20 mouse cellular contexts compared by ENCODE assay signal in genomic region chr9:102728469-102728747, GRCm38 (mm10). TPM values are rescaled to one million over a fixed set of nuclear protein-coding genes. Genes with fewer than 3 reads are reported as not detected.
DNase-seq lines count a peak whose midpoint lies in the region; ATAC-seq and TF ChIP-seq lines count a peak whose summit lies in the region.
"Had no signal": no experiment of that assay in that cellular context is flagged by ENCODE, and none has a peak within 500 bp of the region (broad histone marks: within the 10 kb centered on the region; RNA-seq: fewer than 3 reads in every experiment).

No protein-coding gene starts in this region.

- no peaks in the 10 kb centered on the region for H3K27me3 ChIP-seq in heart, embryonic 15.5 days
- no peaks in the 10 kb centered on the region for H3K27me3 ChIP-seq in heart, adult 2 months (ENCODE audit: control insufficient read depth, insufficient read depth, low read length)
- no peaks in the 10 kb centered on the region for H3K27me3 ChIP-seq in liver, adult 2 months (ENCODE audit: control insufficient read depth, insufficient read depth, low read length)
- H3K27me3 ChIP-seq in limb, embryonic 15.5 days, result no peaks in the 10 kb centered on the region
- H3K27me3 ChIP-seq: liver, embryonic 15.5 days; neural tube, embryonic 13.5 days had no signal

- intact Hi-C loops in heart, adult 2 months (cut with DNase I), result no loop called here

- peak overlapping the region; percentile 98 for H3K27ac ChIP-seq in heart, embryonic 15.5 days
- no peak overlapping the region for H3K27ac ChIP-seq in heart, adult 2 months
- H3K27ac ChIP-seq in liver, adult 2 months (replicated peaks; ENCODE audit: insufficient read depth, low read depth, low read length), result peak overlapping the region; percentile 53
- H3K27ac ChIP-seq in limb, embryonic 15.5 days, result peak overlapping the region; percentile 38; the same call in 1 of the 2 replicates
- H3K27ac ChIP-seq: liver, embryonic 15.5 days; neural tube, embryonic 13.5 days had no signal

- no peak overlapping the region for H3K4me3 ChIP-seq in heart, embryonic 15.5 days
- H3K4me3 ChIP-seq in heart, adult 2 months, result no peak overlapping the region
- no peak overlapping the region for H3K4me3 ChIP-seq in liver, adult 2 months (ENCODE audit: insufficient read depth, low read depth, low read length)
- no peak overlapping the region for H3K4me3 ChIP-seq in limb, embryonic 15.5 days
- H3K4me3 ChIP-seq: erythroblast, embryonic 14.5 days; liver, embryonic 15.5 days; megakaryocyte, embryonic 14.5 days; neural tube, embryonic 13.5 days had no signal

- no peak for TF ChIP-seq CTCF in heart, adult 2 months (IDR thresholded peaks at IDR 0.05)
- TF ChIP-seq CTCF in liver, adult 2 months (IDR thresholded peaks at IDR 0.05; ENCODE audit: low read depth, low read length), result no peak

- no peak for ATAC-seq in heart, embryonic 15.5 days (replicated peaks; ENCODE audit: insufficient number of reproducible peaks, insufficient read depth, low FRiP score, low read depth)
- ATAC-seq in limb, embryonic 15.5 days (ENCODE audit: insufficient number of reproducible peaks, low FRiP score, low TSS enrichment, low read depth), result no peak
- ATAC-seq: forebrain, embryonic 16.5 days; hindbrain, embryonic 16.5 days had no signal

- peaks cover 89% of the 10 kb centered on the region for H3K36me3 ChIP-seq in heart, embryonic 15.5 days
- H3K36me3 ChIP-seq in heart, adult 2 months (ENCODE audit: control insufficient read depth, insufficient read depth, low read length), result peaks cover 77% of the 10 kb centered on the region
- H3K36me3 ChIP-seq in liver, adult 2 months (ENCODE audit: control insufficient read depth, insufficient read depth, low read length), result peaks cover 72% of the 10 kb centered on the region
- H3K36me3 ChIP-seq in limb, embryonic 15.5 days, result peaks cover 96% of the 10 kb centered on the region

- no peak overlapping the region for H3K4me2 ChIP-seq in heart, embryonic 15.5 days
- no peak overlapping the region for H3K4me2 ChIP-seq in limb, embryonic 15.5 days
- H3K4me2 ChIP-seq: heart, embryonic 11.5 days; liver, embryonic 15.5 days; neural tube, embryonic 13.5 days had no signal

- H3K4me1 ChIP-seq in heart, embryonic 15.5 days (replicated peaks), result peaks cover 79% of the 10 kb centered on the region
- peaks cover 38% of the 10 kb centered on the region for H3K4me1 ChIP-seq in heart, adult 2 months (ENCODE audit: control insufficient read depth, insufficient read depth, low read length)
- H3K4me1 ChIP-seq in liver, adult 2 months (ENCODE audit: control insufficient read depth, insufficient read depth, low read length), result peaks cover 49% of the 10 kb centered on the region
- peaks cover 65% of the 10 kb centered on the region for H3K4me1 ChIP-seq in limb, embryonic 15.5 days

- H3K9me3 ChIP-seq in heart, embryonic 15.5 days (replicated peaks), result no peaks in the 10 kb centered on the region
- no peaks in the 10 kb centered on the region for H3K9me3 ChIP-seq in limb, embryonic 15.5 days
- H3K9me3 ChIP-seq: liver, embryonic 15.5 days; megakaryocyte, embryonic 14.5 days; neural tube, embryonic 13.5 days had no signal

- DNase-seq in heart, adult 2 months, result no peak
- DNase-seq in liver, adult 2 months (ENCODE audit: extremely low read depth, low read depth, low spot score), result peak; percentile 70
- no peak for DNase-seq in liver
- peak; percentile 54 for DNase-seq in ZHBTc4 (ENCODE audit: low read depth, low spot score)
- DNase-seq in cerebellum, postnatal 10 days, result no peak
- DNase-seq: adrenal gland, postnatal 10 days; cerebellum, adult 11-12 months; cerebellum, postnatal 36 days; lung, postnatal 10 days; spleen, adult 18-20 months; thymus, adult 2 months had no signal

- 90% methylated on average over 9 of the region's 9 CpGs for WGBS in heart, embryonic 15.5 days
- WGBS in heart, adult 2 months, result 88% methylated on average over 9 of the region's 9 CpGs
- 61% methylated on average over 9 of the region's 9 CpGs for WGBS in liver, adult 2 months
- 92% methylated on average over 9 of the region's 9 CpGs for WGBS in limb, embryonic 15.5 days

- H3K79me2 ChIP-seq in heart, adult 2 months (replicated peaks; ENCODE audit: control insufficient read depth, insufficient read depth, low read length), result no peaks in the 10 kb centered on the region; the same call in 1 of the 2 replicates
- H3K79me2 ChIP-seq in liver, adult 2 months (ENCODE audit: control insufficient read depth, insufficient read depth, low read length), result peaks cover 2% of the 10 kb centered on the region; the same call in 1 of the 2 replicates

- no peak overlapping the region for H3K9ac ChIP-seq in heart, embryonic 15.5 days
- H3K9ac ChIP-seq in heart, adult 2 months (ENCODE audit: low read depth, low read length), result no peak overlapping the region
- peak overlapping the region; percentile 43 for H3K9ac ChIP-seq in liver, adult 2 months (ENCODE audit: low read depth, low read length)
- no peak overlapping the region for H3K9ac ChIP-seq in limb, embryonic 15.5 days
- H3K9ac ChIP-seq: liver, embryonic 15.5 days; neural tube, embryonic 13.5 days had no signal

- no peak for TF ChIP-seq POLR2A in heart, adult 2 months (IDR thresholded peaks at IDR 0.05; ENCODE audit: insufficient read depth, low read depth, low read length)
- TF ChIP-seq POLR2A in liver, adult 2 months (IDR thresholded peaks at IDR 0.05; ENCODE audit: extremely low read depth, insufficient read depth, low read length), result no peak

- TF ChIP-seq EP300 in heart, adult 2 months (IDR thresholded peaks at IDR 0.05; ENCODE audit: insufficient read depth, low read depth, low read length), result no peak

RNA-seq across cellular contexts. Expression of gene Amotl2, which starts 11.9 kb away (rescaled TPM):
- polyA plus RNA-seq in heart, embryonic 15.5 days (2015; fragmentation: Nextera tagmentation; extraction: Ambion mirVana), result 38.9 and 45.6 TPM in 2 replicates
- total RNA-seq in heart, adult 2 months (2021), result 10 to 100 TPM; 56.5 to 66.3 TPM
- polyA plus RNA-seq in heart, adult 2 months (2012; rRNA removed), result 25.9 and 28.3 TPM in 2 replicates
- total RNA-seq in liver, adult 2 months (2014; rRNA removed), result 19.9 and 21.5 TPM in 2 replicates
- 9.2 and 14.0 TPM in 2 replicates for polyA plus RNA-seq in liver, adult 2 months (2012; rRNA removed)
- 60.7 and 61.5 TPM in 2 replicates for polyA plus RNA-seq in limb, embryonic 15.5 days (2015; fragmentation: Nextera tagmentation; extraction: Ambion mirVana)

Comparison
In these comparisons a context has a peak if more than half of its experiments do, and no peak if none do; other contexts are left out.
1. DNase-seq: peak in liver, adult 2 months (single experiment) and ZHBTc4 (single experiment); none in heart, adult 2 months (0 of 2), liver (single experiment) and cerebellum, postnatal 10 days (0 of 2).